Mouse (Mus musculus) lung, embryonic 16.5 days (tissue): ENCODE measurements around the gene Fbxo41. TPM values are rescaled to one million over a fixed set of nuclear protein-coding genes. Genes with fewer than 3 reads are reported as not detected.

Experiments
- ATAC-seq: fragments of 200-750 bp; cut with Nextera tagmentation; 2 replicates; pipeline ENCODE4 v1.8.0; 2017; ENCODE audit warnings: low read depth, mild to moderate bottlenecking, moderate library complexity
- H3K27ac ChIP-seq: fragments of 300-500 bp; sonication (generic); 2 replicates; pipeline ENCODE4 v1.5.1; 2014; ENCODE audit warnings: mild to moderate bottlenecking, control low read depth, low read length
- H3K27me3 ChIP-seq: fragments of 300-500 bp; sonication (generic); 2 replicates; pipeline ENCODE4 v1.6.1; 2014; ENCODE audit warnings: low read depth, low read length, mixed read lengths; ENCODE audit not compliant: control insufficient read depth, insufficient read depth
- H3K36me3 ChIP-seq: fragments of 300-500 bp; sonication (generic); 2 replicates; pipeline ENCODE4 v1.6.1; 2014; ENCODE audit warnings: low read length; ENCODE audit not compliant: control insufficient read depth, insufficient read depth
- H3K4me1 ChIP-seq: fragments of 300-500 bp; sonication (generic); replicated peaks from 2 replicates; pipeline ENCODE4 v1.6.1; 2014; ENCODE audit warnings: low read length, mixed read lengths; ENCODE audit not compliant: control insufficient read depth, insufficient read depth
- H3K4me2 ChIP-seq: fragments of 300-500 bp; sonication (generic); 2 replicates; pipeline ENCODE4 v1.6.1; 2014; ENCODE audit warnings: low read depth, low read length, control low read depth
- H3K4me3 ChIP-seq: fragments of 300-500 bp; sonication (generic); 2 replicates; pipeline ENCODE4 v1.5.1; 2014; ENCODE audit warnings: mild to moderate bottlenecking, low read length, control low read depth
- H3K9ac ChIP-seq: fragments of 300-500 bp; sonication (generic); 2 replicates; pipeline ENCODE4 v1.6.1; 2014; ENCODE audit warnings: low read length, control low read depth
- H3K9me3 ChIP-seq: fragments of 300-500 bp; sonication (generic); 2 replicates; pipeline ENCODE4 v1.6.1; 2016; ENCODE audit warnings: low read length; ENCODE audit not compliant: control insufficient read depth
- WGBS: fragments of 180-500 bp; shearing (Covaris S2); extraction: QIAGEN DNeasy Blood & Tissue Kit; methylation state at CpG from one replicate; pipeline ENCODE4 v1.1.7; 2014; 5-methylcytosine and 5-hydroxymethylcytosine counted together
- polyA plus RNA-seq: library from polyadenylated mRNA; unstranded; fragments of >200 nt; fragmentation: Nextera tagmentation; extraction: Ambion mirVana; gene quantifications from 2 replicates; pipeline ENCODE4 v1.2.1, GENCODE M21; 2015

Gene Fbxo41
- polyA plus RNA-seq, 1 experiment from 2014 or later, result 0.08 TPM

DNA sequence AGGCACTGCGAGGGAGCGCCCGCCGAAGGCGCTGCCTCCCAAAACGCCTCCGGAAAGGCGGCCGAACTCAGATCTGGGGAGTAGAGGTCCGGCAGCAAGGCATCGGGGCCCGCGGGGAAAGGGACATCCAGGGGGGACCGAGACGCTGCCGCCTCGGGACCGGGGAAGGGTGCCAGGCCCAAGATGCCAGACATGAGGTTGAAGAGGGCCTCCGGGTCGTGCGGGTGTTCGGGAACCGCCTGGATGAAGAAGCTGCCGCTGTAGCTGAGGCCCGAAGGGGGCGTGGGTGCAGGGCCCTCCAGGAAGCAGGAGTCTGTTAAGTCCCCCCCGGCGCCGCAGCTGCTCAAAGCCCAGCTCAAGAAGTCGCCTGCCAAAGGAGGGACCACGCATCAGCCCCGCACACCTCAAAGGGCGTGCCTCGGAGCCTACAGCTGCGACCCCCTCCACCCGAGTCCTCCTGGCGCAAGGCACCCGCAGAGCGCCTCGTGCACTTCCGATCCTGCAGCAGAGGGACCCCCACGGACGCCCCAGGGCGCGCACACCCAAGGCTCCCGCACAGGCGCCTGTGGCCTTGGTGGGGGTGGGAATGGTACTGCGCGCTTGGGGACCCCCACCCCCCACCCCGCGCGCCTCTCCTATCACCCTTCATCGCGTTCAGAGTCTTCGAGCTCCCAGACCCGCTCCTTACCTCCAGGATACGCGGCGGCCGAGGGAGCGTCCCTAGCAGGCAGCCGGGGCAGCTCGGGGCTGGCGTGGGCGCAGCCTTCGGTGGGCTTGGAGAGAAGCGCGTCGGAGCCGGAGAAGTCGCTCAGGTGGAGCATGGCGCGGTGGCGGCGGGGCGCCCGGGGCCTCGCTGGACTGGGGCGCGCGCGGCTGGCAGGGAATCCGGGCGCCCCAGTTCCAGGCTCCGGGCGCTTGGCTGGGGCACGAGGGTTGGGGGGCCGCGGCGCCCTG, 10.1 kb upstream of the Fbxo41 start:
- peak; percentile 34; the same call in 1 of the 2 replicates for ATAC-seq

DNA sequence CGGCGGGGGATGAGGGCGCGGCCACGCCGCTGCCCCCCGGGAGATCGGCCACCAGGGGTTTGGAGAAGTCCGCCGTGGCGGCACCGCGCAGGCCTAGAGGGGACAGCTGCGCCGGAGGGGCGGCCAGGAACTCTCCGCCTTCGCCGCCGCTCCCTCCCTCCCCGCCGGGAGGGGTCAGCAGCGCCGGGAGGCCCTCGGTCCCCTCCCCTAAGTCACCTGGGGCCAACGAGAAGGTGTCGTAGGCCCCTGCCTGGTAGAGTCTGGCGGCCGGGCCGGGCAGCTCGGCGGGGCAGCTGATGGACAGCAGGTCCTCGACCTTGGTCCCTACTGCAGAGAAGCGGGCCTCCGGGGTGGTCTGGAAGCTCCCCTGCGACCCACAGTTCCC, 9.3 kb upstream of the Fbxo41 start:
- Histone ChIP-seq H3K27me3 (peaks cover 66% of the 10 kb centered on the region), H3K9ac (no peak overlapping the region)
- no peak for ATAC-seq

More for the DNA sequence above, 10.1 kb upstream of the Fbxo41 start:
- WGBS, result under 1% methylated on average over 82 of the region's 90 CpGs
- H3K4me2 ChIP-seq, result peak overlapping the region; percentile 71
- H3K4me1 ChIP-seq, result peaks cover 14% of the 10 kb centered on the region; the same call in 1 of the 2 replicates
- H3K4me3 ChIP-seq, result peak overlapping the region; percentile 49
- peaks cover 2% of the 10 kb centered on the region; the same call in 1 of the 2 replicates for H3K9me3 ChIP-seq
- H3K27me3 ChIP-seq, result peaks cover 66% of the 10 kb centered on the region
- H3K36me3 ChIP-seq, result no peaks in the 10 kb centered on the region
- H3K27ac ChIP-seq, result no peak overlapping the region
- H3K9ac ChIP-seq, result no peak overlapping the region

DNA sequence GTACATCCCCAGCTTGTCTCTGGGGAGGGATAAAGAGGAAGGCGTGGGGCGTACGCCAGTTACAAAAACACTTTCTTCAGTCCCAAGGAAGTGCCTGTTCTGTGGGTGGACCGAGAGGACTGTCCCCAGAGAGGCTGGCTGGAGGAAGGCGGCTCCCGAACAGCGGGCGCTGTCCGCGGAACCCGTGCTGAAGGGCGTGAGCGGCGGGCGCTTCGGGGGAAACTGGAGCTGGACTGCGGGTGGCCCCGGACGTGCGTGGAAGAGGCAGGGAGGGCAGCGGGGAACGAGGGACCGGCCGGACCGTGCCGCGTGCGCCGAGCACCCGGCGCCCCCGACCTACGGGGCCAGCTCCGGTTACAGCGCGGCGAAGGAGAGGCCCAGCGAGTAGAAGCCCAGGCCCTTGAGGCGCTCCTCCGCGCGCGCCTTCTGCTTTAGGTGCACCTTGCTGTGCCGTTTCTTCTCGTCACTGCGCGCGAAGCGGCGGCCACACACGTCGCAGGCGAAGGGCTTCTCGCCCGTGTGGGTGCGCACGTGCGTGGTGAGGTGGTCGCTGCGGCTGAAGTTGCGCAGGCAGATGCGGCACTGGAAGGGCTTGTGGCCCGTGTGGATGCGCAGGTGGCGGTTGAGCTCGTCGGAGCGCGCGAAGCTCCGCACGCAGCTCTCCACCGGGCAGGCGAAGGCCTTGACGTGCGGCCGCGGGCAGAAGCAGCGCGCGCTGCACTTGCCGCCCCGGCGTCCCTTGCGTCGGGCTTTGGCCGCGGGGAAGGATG, 8.7 kb upstream of the Fbxo41 start:
- Histone ChIP-seq H3K4me2 (peak overlapping the region; percentile 37), H3K4me1 (peaks cover 14% of the 10 kb centered on the region; the same call in 1 of the 2 replicates), H3K9me3 (peaks cover 2% of the 10 kb centered on the region; the same call in 1 of the 2 replicates), H3K36me3 (no peaks in the 10 kb centered on the region), H3K4me3 (peak overlapping the region; percentile 31), H3K27me3 (peaks cover 65% of the 10 kb centered on the region), H3K27ac (no peak overlapping the region), H3K9ac (no peak overlapping the region)
- under 1% methylated on average over 66 of the region's 88 CpGs for WGBS
- no peak; the same call in 1 of the 2 replicates for ATAC-seq

More for the DNA sequence above, 9.3 kb upstream of the Fbxo41 start:
- peaks cover 14% of the 10 kb centered on the region; the same call in 1 of the 2 replicates for H3K4me1 ChIP-seq
- peak overlapping the region; percentile 37 for H3K4me2 ChIP-seq
- under 1% methylated on average over 19 of the region's 36 CpGs for WGBS
- H3K27ac ChIP-seq, result no peak overlapping the region
- H3K9me3 ChIP-seq, result peaks cover 2% of the 10 kb centered on the region; the same call in 1 of the 2 replicates
- peak overlapping the region; percentile 31 for H3K4me3 ChIP-seq
- H3K36me3 ChIP-seq, result no peaks in the 10 kb centered on the region

DNA sequence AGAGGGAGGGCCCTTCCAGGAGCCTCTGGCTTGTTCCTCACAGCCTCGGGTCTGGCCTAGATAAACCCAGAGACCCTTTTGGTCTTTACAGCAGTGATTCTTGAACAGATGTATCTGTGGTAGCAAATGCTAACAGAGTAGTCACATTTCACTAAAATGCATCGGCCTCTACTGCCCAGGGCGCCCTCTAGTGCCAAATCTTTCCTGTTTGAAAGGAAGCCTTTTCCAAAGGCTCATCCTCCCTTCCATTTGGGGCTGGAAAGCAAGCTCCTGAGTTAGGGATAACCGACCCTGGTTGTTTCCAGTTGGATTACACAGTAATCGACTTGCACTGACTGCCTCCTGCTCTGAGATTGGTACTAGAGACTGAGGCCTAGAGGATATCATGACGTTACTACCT, 7.7 kb upstream of the Fbxo41 start:
- H3K4me1 ChIP-seq, result peaks cover 14% of the 10 kb centered on the region; the same call in 1 of the 2 replicates
- no peak overlapping the region for H3K4me3 ChIP-seq
- no peak overlapping the region for H3K27ac ChIP-seq
- no peak for ATAC-seq
- WGBS, result 4% methylated on average over 6 of the region's 6 CpGs
- peaks cover 2% of the 10 kb centered on the region; the same call in 1 of the 2 replicates for H3K9me3 ChIP-seq
- peaks cover 57% of the 10 kb centered on the region for H3K27me3 ChIP-seq
- H3K36me3 ChIP-seq, result no peaks in the 10 kb centered on the region
- H3K4me2 ChIP-seq, result no peak overlapping the region
- no peak overlapping the region for H3K9ac ChIP-seq

DNA sequence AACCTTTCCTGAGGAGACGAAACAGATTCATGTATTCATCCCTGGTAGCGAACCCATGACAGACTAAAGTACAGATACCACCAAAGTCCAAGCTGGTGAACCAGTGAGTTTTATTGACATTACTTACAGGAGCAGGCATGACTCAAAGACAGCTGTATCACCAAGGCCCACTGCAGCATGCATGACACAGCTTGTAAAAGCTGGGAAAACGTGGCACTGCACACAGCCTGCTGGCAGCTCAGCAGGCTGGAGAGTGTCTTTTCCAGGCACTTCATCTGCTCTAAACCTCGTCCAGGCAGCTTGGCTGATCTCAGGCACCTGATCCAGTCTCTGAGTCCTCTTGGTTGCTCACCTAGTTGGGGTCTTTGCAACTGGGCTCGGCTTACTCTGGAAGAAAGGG, 5.8 kb upstream of the Fbxo41 start:
- 47% methylated on average over 5 of the region's 5 CpGs for WGBS
- Histone ChIP-seq H3K4me3 (no peak overlapping the region), H3K9ac (no peak overlapping the region), H3K4me2 (no peak overlapping the region), H3K27ac (no peak overlapping the region), H3K36me3 (no peaks in the 10 kb centered on the region), H3K27me3 (peaks cover 51% of the 10 kb centered on the region), H3K9me3 (no peaks in the 10 kb centered on the region), H3K4me1 (peaks cover 13% of the 10 kb centered on the region; the same call in 1 of the 2 replicates)
- ATAC-seq, result no peak

DNA sequence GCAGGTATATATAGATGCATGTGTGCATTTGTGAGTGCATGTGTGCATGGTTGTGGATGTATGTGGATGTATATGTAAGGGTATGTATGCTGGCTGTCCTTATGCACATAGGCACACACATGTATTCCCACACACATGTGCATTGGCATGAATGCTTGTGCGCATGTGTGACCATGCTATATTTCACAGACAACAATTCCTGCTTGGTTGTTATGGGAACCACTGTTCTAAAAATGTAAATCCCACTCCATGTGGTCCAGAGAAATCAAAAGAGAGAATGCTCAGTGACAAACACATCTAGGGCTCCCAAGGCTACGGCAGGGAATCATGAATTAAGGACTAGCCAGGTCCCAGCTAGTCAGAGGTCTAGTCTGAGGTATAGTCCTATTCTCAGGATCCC, 2.1 kb upstream of the Fbxo41 start:
- peaks cover 3% of the 10 kb centered on the region; the same call in 1 of the 2 replicates for H3K4me1 ChIP-seq
- H3K4me3 ChIP-seq, result no peak overlapping the region
- H3K9me3 ChIP-seq, result no peaks in the 10 kb centered on the region
- WGBS, result 68% methylated on average over 2 of the region's 2 CpGs
- H3K36me3 ChIP-seq, result no peaks in the 10 kb centered on the region
- H3K27me3 ChIP-seq, result peaks cover 26% of the 10 kb centered on the region
- H3K9ac ChIP-seq, result no peak overlapping the region
- no peak overlapping the region for H3K27ac ChIP-seq
- no peak overlapping the region for H3K4me2 ChIP-seq
- ATAC-seq, result no peak

DNA sequence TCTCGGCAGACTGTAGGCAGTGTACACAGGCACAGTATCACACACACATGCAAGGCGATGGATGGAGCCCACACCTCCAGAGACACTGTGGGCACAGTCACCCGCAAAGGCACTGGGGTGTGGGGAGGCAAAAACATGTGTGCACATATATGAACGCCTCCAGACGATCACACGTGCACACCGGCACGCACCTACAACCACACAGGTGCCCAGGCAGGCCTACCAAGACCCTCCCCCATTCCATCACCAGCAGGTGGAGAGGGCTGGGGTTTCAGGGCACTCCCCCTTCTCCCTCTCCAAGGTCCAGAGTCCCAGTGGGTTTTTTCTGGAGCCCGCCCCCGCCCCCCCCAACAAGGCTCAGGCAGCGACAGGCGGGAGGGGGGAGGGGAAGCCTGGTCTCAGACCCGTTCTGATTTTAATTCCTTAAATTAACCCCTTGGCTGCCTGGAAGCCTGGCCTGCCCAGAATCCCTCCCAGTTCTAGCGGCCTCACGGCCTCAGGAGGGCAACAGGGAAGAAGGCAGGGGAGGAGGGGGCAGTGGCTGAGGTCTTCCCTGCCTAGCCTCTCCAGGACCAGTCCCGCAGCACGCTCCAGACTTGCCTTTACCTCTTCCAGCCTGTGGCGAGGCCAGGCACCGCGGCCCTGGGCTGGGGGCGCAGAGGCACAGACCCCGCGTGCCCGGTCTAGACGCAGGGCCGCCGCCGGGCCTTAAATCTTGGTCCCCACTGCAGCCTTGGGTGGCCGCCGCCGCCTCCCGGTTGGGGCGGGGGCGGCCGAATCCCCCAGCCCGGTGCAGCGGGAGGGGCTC, 487 bp downstream of the Fbxo41 start:
- peaks cover 3% of the 10 kb centered on the region; the same call in 1 of the 2 replicates for H3K4me1 ChIP-seq
- H3K9me3 ChIP-seq, result no peaks in the 10 kb centered on the region
- no peaks in the 10 kb centered on the region for H3K36me3 ChIP-seq
- peak overlapping the region; percentile 63 for H3K4me3 ChIP-seq
- peak overlapping the region; percentile 93 for H3K4me2 ChIP-seq
- ATAC-seq, result peak; percentile 59
- H3K9ac ChIP-seq, result peak overlapping the region; percentile 65
- 1% methylated on average over 28 of the region's 37 CpGs for WGBS
- peaks cover 20% of the 10 kb centered on the region for H3K27me3 ChIP-seq
- H3K27ac ChIP-seq, result no peak overlapping the region

DNA sequence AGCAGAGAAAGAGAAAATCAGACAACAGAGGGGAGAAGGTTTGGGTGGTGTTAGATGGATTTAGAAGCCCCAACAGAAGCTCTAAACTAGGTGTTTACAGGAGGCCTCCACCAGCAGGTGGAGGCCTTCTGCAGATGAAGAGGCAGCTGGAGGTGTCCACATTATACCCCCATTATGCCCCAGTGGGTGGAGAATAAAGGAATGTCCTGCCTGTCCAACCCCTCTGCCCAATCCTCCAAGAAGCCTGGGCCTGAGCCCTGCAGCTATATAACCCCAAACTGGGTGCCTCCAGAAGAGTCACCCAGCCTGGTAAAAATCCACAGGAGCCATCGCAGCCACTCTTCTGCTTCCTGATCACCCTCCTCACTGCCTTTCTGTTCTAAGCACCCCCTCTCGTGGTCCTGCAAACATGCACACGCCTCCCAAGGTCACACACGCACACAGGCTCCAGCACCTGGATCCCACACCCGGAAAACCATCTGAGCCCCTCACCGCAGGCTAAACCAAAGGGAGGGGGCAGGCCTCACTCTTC, 1.2 kb downstream of the Fbxo41 start:
- Histone ChIP-seq H3K4me2 (no peak overlapping the region), H3K4me3 (no peak overlapping the region)

More for the DNA sequence above, 1.2 kb downstream of the Fbxo41 start:
- H3K9me3 ChIP-seq, result no peaks in the 10 kb centered on the region
- H3K27ac ChIP-seq, result no peak overlapping the region
- no peak for ATAC-seq
- peaks cover 3% of the 10 kb centered on the region; the same call in 1 of the 2 replicates for H3K4me1 ChIP-seq
- H3K36me3 ChIP-seq, result no peaks in the 10 kb centered on the region
- 20% methylated on average over 6 of the region's 6 CpGs for WGBS
- no peak overlapping the region for H3K9ac ChIP-seq
- H3K27me3 ChIP-seq, result peaks cover 20% of the 10 kb centered on the region
